Mouse (Mus musculus) kidney, postnatal 36 days (tissue): ENCODE data around the gene Cnfn.
"Not testable (repeated sequence)": the region's sequence is repeated elsewhere in the genome, so short reads cannot be mapped to it uniquely, and the experiment has no call there.

Experiments
- DNase-seq, 2 experiments: peaks; one replicate each; pipeline ENCODE4 v3.0.0; 2021 to 2022; ENCODE audit warnings: mixed read lengths in 2 of 2

The Cnfn gene

DNA sequence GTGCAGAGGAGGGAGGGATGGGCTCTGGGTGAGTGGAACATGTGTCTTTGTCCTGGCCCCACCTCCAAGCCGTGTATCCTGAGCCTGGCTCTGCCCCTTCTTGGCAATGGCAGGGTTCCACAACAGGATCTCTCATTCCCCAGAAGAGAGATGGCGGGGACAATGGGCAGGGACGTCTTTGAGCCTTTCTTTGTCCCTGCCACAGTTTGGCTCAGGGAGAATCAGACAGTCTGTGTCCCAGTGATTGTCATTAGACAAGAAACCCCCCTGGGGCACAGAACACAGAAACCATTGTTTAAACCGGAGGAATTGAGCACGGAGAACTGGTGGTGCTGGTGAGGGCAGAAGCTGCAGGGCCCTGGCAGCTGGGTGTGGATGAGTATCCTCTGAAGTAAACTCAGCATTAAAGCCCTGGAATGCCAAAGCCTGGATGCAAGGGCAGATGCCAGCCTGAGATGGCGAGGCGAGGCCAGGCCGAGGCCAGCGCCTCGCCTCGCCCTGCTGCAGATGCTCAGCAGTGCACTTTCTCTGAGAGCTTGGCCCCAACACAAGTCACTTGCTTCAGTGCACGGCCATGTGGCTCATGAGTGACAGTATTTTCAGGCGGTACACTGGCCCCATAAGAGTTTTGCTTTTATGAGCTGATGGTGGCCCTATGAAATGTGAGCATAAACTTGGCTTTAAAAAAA is 3.4 kb downstream of the Cnfn start:
- no peak for DNase-seq

DNA sequence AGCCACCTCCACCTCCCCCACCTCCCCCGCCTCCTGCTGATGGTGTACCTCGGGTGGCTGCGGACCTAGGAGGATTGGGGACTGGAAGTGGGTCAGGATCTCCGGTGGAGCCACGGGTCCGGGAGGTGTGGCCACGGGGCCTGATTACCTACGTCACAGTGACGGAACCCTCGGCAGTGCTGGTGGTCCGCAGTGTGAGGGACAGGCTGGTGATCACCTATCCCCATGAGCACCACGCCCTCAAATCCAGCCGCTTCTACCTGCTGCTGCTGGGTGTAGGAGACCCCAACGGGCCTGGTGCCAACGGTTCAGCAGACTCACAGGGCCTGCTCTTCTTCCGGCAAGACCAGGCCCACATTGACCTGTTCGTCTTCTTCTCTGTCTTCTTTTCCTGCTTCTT is 5.9 kb downstream of the Cnfn start:
- no peak for DNase-seq

DNA sequence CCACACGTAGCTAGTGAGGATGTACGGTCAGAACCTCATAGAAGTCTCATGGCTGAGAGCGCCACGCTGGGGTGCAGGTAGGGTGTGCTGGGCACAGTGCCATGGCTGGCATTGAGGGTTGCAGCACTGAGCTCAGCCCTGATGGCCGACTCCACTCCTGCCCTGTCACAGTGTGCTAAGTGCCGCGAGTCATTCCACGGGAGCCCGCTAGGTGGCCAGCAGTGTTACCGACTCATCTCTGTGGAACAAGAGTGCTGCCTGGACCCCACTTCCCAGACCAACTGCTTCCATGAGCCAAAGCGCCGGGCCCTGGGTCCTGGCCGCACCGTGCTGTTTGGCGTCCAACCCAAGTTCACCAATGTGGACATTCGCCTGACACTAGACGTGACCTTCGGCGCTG is 6.4 kb downstream of the Cnfn start:
- peak in 1 of 2 experiments; percentile 46 for DNase-seq

GRCm38 (mm10) chr7:25358721-25359206 is 10.8 kb downstream of the Cnfn start:
- no peak for DNase-seq

- DNase-seq, result peak; percentile 51 to 81
Observed at GRCm38 (mm10) chr7:25348861-25349260, 20.7 kb downstream of the Cnfn start.

- DNase-seq, result no peak
Observed at GRCm38 (mm10) chr7:25341000-25341784, 28.3 kb downstream of the Cnfn start.

DNA sequence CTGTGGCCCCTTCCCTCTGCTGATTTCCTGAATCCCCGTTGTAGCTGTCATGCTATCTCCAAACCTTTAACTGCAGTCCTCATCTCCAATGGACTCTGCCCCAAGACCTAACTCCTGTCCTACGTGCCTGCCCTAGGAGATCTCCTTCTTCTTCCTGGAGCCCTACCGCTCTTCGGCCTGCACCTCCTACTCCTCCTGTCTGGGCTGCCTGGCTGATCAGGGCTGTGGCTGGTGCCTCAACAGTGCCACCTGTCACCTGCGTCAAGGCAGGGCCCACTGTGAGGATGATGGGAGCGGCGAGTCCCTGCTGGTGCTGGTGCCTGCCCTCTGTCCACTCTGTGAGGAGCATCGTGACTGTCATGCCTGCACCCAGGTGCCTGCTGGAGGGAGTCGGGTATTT is 30.2 kb downstream of the Cnfn start:
- no peak for DNase-seq

DNA sequence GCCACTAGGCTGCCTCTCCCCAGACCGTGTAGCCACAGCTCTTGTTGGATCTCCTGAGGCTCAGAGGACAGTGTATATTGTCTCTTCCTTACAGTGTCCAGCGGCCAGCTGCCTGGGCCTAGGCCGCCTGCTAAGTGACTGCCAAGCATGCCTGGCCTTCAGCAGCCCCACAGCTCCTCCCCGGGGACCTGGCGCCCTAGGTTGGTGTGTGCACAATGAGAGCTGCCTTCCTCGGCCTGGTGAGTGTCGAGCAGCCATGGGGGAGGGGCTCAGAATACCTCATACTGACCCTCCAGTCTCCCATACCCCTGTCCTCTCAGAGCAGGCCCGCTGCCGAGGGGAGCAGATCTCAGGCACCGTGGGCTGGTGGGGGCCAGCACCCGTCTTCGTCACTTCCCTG is 35.1 kb downstream of the Cnfn start:
- no peak for DNase-seq

DNA sequence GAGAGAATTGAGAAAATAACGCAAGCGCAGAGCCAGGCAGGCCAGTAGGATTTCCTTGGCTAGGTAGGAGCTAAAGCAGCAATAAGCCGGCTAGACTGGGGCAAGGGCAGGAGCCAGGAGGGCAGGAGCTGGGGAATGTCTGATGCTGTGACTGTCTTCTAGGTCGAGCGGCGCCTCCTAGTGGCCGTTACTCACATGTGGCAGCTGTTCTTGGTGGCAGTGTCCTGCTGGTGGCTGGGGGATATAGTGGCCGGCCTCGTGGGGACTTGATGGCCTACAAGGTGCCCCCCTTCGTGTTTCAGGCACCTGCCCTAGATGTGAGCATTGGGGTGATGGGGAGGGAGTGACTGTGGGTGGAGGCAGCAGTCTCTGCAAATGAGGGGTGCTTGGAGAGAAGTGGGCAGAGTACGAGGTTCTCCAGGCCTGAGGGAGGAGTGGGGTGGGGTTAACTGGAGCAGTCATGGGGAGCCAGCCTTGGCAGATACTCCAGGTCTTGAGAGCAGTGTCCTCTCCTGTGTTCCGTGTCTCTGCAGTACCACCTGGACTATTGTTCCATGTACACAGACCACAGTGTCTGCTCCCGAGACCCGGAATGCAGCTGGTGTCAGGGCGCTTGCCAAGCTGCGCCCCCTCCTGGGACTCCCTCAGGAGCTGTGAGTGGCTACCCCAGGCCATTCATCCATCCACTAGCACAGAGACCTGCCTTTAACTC is 35.8 kb downstream of the Cnfn start:
- peak; percentile 82 to 89 for DNase-seq

GRCm38 (mm10) chr7:25326233-25326632 is 43.3 kb downstream of the Cnfn start:
- no peak for DNase-seq

- not testable (repeated sequence) for DNase-seq
Observed at GRCm38 (mm10) chr7:25325431-25325830, 44.1 kb downstream of the Cnfn start.

DNA sequence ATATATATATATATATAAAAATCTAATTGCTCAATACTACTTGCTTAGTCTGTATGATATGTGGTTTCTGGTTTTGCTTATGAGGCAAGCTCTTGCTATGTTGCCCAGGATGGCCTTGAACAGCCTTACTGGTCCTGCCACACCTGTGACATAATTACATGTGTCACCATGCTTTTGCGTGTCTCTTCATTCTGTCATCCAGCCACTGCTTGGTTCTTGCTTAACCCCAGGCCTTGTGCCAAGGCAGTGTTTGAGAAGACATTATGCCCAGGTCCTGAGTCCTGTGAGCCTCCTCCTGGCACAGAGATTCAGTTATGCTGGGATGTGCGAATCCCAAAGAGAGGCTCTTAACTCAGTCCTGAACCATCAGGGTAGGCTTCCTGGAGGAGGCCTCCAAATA is 46.3 kb downstream of the Cnfn start:
- DNase-seq, result no peak

DNA sequence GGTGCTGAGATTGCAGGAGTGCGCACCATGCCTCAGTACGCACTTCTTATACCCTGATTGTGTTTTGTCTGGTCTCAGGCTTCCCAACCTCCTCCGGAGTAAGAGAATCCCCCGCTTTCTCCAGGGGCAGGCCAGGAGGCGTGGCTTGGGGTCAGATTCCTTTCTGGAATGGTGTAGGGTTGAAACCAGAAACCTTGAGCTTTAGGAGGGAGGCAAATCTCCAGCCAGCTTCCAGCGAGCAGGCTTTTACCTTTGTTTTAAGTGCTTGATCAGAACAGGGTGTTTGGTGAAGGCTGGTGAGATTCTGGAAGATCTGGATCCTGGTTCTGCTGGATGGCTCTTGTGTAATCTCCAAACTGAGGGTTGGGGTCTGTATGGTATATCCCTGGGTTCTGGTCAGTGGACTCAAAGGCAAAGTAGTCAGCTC is 47.5 kb downstream of the Cnfn start:
- peak in 1 of 2 experiments; percentile 43 for DNase-seq
